Mouse (Mus musculus) frontal cortex, postnatal 25 days (tissue): ENCODE data around the gene Deup1.
"Not testable (repeated sequence)": the region's sequence is repeated elsewhere in the genome, so short reads cannot be mapped to it uniquely, and the experiment has no call there.

ENCODE experiments used
- DNase-seq, 2 experiments: peaks; one replicate each; pipeline ENCODE4 v3.0.0; 2022; ENCODE audit warnings: low spot score in 2 of 2

Gene Deup1

GRCm38 (mm10) chr9:15587157-15587854 lies 40.4 kb downstream of the Deup1 start:
- no peak for DNase-seq

GRCm38 (mm10) chr9:15585956-15586355 lies 41.8 kb downstream of the Deup1 start:
- DNase-seq = no peak

- DNase-seq = no peak
These were observed 43.5 kb downstream of the Deup1 start for GRCm38 (mm10) chr9:15584209-15584608.

GRCm38 (mm10) chr9:15582026-15582425 lies 45.7 kb downstream of the Deup1 start:
- no peak for DNase-seq

GRCm38 (mm10) chr9:15580176-15580575 lies 47.6 kb downstream of the Deup1 start:
- no peak for DNase-seq

GRCm38 (mm10) chr9:15578946-15579345 lies 48.8 kb downstream of the Deup1 start:
- DNase-seq = no peak

GRCm38 (mm10) chr9:15578427-15578826 lies 49.3 kb downstream of the Deup1 start:
- no peak for DNase-seq

- DNase-seq = no peak
These were observed 52.8 kb downstream of the Deup1 start for GRCm38 (mm10) chr9:15574750-15575454.

GRCm38 (mm10) chr9:15562353-15562752 lies 65.4 kb downstream of the Deup1 start:
- no peak for DNase-seq

- no peak for DNase-seq
These were observed 67.3 kb downstream of the Deup1 start for GRCm38 (mm10) chr9:15560451-15560850.

GRCm38 (mm10) chr9:15553322-15553721 lies 74.4 kb downstream of the Deup1 start:
- no peak for DNase-seq

GRCm38 (mm10) chr9:15551933-15552851 lies 75.5 kb downstream of the Deup1 start:
- no peak for DNase-seq

- not testable (repeated sequence) for DNase-seq
These were observed 76.7 kb downstream of the Deup1 start for GRCm38 (mm10) chr9:15551073-15551472.

GRCm38 (mm10) chr9:15550461-15550961 lies 77.2 kb downstream of the Deup1 start:
- no peak for DNase-seq

GRCm38 (mm10) chr9:15541735-15542354 lies 85.9 kb downstream of the Deup1 start:
- DNase-seq = no peak

GRCm38 (mm10) chr9:15538979-15539533 lies 88.7 kb downstream of the Deup1 start:
- DNase-seq = no peak

- DNase-seq = no peak
These were observed 90.2 kb downstream of the Deup1 start for GRCm38 (mm10) chr9:15537455-15538048.

GRCm38 (mm10) chr9:15536861-15537426 lies 90.8 kb downstream of the Deup1 start:
- no peak for DNase-seq

- DNase-seq = no peak
These were observed 92.3 kb downstream of the Deup1 start for GRCm38 (mm10) chr9:15535418-15535817.

GRCm38 (mm10) chr9:15534110-15534509 lies 93.6 kb downstream of the Deup1 start:
- DNase-seq = no peak
